Mouse (Mus musculus) midbrain, embryonic 16.5 days (tissue): ENCODE data around the gene Celsr3. TPM values are rescaled to one million over a fixed set of nuclear protein-coding genes. Genes with fewer than 3 reads are reported as not detected.

Experiments used
- ATAC-seq: fragments of 200-750 bp; cut with Nextera tagmentation; 2 replicates; pipeline ENCODE4 v1.8.0; 2017; ENCODE audit warnings: moderate TSS enrichment
- H3K27ac ChIP-seq: fragments of 300-500 bp; sonication (generic); 2 replicates; pipeline ENCODE4 v1.5.1; 2014; ENCODE audit warnings: mild to moderate bottlenecking, low read length, mixed read lengths
- H3K27me3 ChIP-seq: fragments of 300-500 bp; sonication (generic); 2 replicates; pipeline ENCODE4 v1.6.1; 2014; ENCODE audit warnings: low read depth, low read length, mixed read lengths; ENCODE audit not compliant: control insufficient read depth, insufficient read depth
- H3K36me3 ChIP-seq: fragments of 300-500 bp; sonication (generic); 2 replicates; pipeline ENCODE4 v1.6.1; 2014; ENCODE audit warnings: mild to moderate bottlenecking, low read length, moderate library complexity, mixed read lengths; ENCODE audit not compliant: control insufficient read depth, insufficient read depth
- H3K4me1 ChIP-seq: fragments of 300-500 bp; sonication (generic); 2 replicates; pipeline ENCODE4 v1.6.1; 2014; ENCODE audit warnings: mild to moderate bottlenecking, low read length, mixed read lengths; ENCODE audit not compliant: control insufficient read depth, insufficient read depth
- H3K4me2 ChIP-seq: fragments of 300-500 bp; sonication (generic); 2 replicates; pipeline ENCODE4 v1.6.1; 2014; ENCODE audit warnings: mild to moderate bottlenecking, low read length, mixed read lengths
- H3K4me3 ChIP-seq: fragments of 300-500 bp; sonication (generic); 2 replicates; pipeline ENCODE4 v1.5.1; 2014; ENCODE audit warnings: low read depth, mild to moderate bottlenecking, low read length, moderate library complexity, mixed read lengths
- H3K9ac ChIP-seq: fragments of 300-500 bp; sonication (generic); 2 replicates; pipeline ENCODE4 v1.6.1; 2014; ENCODE audit warnings: low read depth, low read length, mixed read lengths
- H3K9me3 ChIP-seq: fragments of 300-500 bp; sonication (generic); replicated peaks from 2 replicates; pipeline ENCODE4 v1.6.1; 2014; ENCODE audit warnings: mild to moderate bottlenecking, low read length, mixed read lengths; ENCODE audit not compliant: control insufficient read depth, poor library complexity, severe bottlenecking
- WGBS: fragments of 180-500 bp; shearing (Covaris S2); extraction: QIAGEN DNeasy Blood & Tissue Kit; methylation state at CpG from one replicate; pipeline ENCODE4 v1.1.7; 2014; 5-methylcytosine and 5-hydroxymethylcytosine counted together
- microRNA-seq: library from miRNA; unstranded; fragments of <30 nt; microRNA quantifications from one replicate; pipeline ENCODE4, GENCODE M21; 2017
- polyA plus RNA-seq: library from polyadenylated mRNA; unstranded; fragments of >200 nt; fragmentation: Nextera tagmentation; extraction: Ambion mirVana; gene quantifications from 2 replicates; pipeline ENCODE4 v1.2.1, GENCODE M21; 2015

The Celsr3 gene
- polyA plus RNA-seq, 1 experiment from 2014 or later: 12.7 TPM

- H3K4me2 ChIP-seq: peak overlapping the region; percentile 84; the same call in 1 of the 2 replicates
- H3K36me3 ChIP-seq: peaks cover 8% of the 10 kb centered on the region
- peaks cover 10% of the 10 kb centered on the region; the same call in 1 of the 2 replicates for H3K4me1 ChIP-seq
- H3K27ac ChIP-seq: no peak overlapping the region
- ATAC-seq: no peak
- H3K9ac ChIP-seq: peak overlapping the region; percentile 8; the same call in 1 of the 2 replicates
- H3K4me3 ChIP-seq: no peak overlapping the region
- no peaks in the 10 kb centered on the region for H3K9me3 ChIP-seq
- WGBS: 62% methylated on average over 5 of the region's 5 CpGs
- no peaks in the 10 kb centered on the region for H3K27me3 ChIP-seq
Observed at GRCm38 (mm10) chr9:108855335-108855734, 29.2 kb downstream of the Celsr3 start.

- no peak for ATAC-seq
- peaks cover 5% of the 10 kb centered on the region; the same call in 1 of the 2 replicates for H3K4me1 ChIP-seq
- 85% methylated on average over 8 of the region's 8 CpGs for WGBS
- no peaks in the 10 kb centered on the region for H3K27me3 ChIP-seq
- no peak overlapping the region for H3K9ac ChIP-seq
- no peak overlapping the region for H3K27ac ChIP-seq
- no peak overlapping the region for H3K4me2 ChIP-seq
- no peak overlapping the region for H3K4me3 ChIP-seq
- peaks cover 5% of the 10 kb centered on the region for H3K36me3 ChIP-seq
- no peaks in the 10 kb centered on the region for H3K9me3 ChIP-seq
Observed at GRCm38 (mm10) chr9:108858792-108859527, 32.8 kb downstream of the Celsr3 start.

Small RNAs within 50 kb of the gene (microRNA-seq; reads per million reads assigned to microRNA genes)
- gene Gm23156: not detected

Other genes with a start within 250 kb of the Celsr3 start
- gene Wdr6, start 247.6 kb upstream of the Celsr3 start, polyA plus RNA-seq: 420 and 427 TPM in 2 replicates
- 39.2 and 43.1 TPM in 2 replicates for gene P4htm, start 228.7 kb upstream of the Celsr3 start, polyA plus RNA-seq
- gene Arih2, start 176.9 kb upstream of the Celsr3 start, polyA plus RNA-seq: 48.8 and 50.4 TPM in 2 replicates
- gene Slc25a20, start 164.2 kb upstream of the Celsr3 start, polyA plus RNA-seq: 44.9 and 45.2 TPM in 2 replicates
- gene Prkar2a, start 137.0 kb upstream of the Celsr3 start, polyA plus RNA-seq: 57.3 and 69.1 TPM in 2 replicates
- gene Ip6k2, start 42.5 kb upstream of the Celsr3 start, polyA plus RNA-seq: 199 and 222 TPM in 2 replicates
- gene Nckipsd, start 18.0 kb upstream of the Celsr3 start, polyA plus RNA-seq: 33.2 and 51.7 TPM in 2 replicates
- gene Slc26a6, start 27.0 kb downstream of the Celsr3 start, polyA plus RNA-seq: 17.5 and 19.0 TPM in 2 replicates
- not detected in 2 replicates for gene Tmem89, start 88.3 kb downstream of the Celsr3 start, polyA plus RNA-seq
- 417 and 452 TPM in 2 replicates for gene Uqcrc1, start 110.3 kb downstream of the Celsr3 start, polyA plus RNA-seq
- gene Col7a1, start 127.3 kb downstream of the Celsr3 start, polyA plus RNA-seq: 1.1 and 1.6 TPM in 2 replicates
- not detected in 2 replicates for gene Ucn2, start 159.7 kb downstream of the Celsr3 start, polyA plus RNA-seq
- 31.5 and 31.9 TPM in 2 replicates for gene Pfkfb4, start 165.5 kb downstream of the Celsr3 start, polyA plus RNA-seq
- 60.1 and 68.9 TPM in 2 replicates for gene Shisa5, start 212.2 kb downstream of the Celsr3 start, polyA plus RNA-seq
- 12.1 and 13.7 TPM in 2 replicates for gene Trex1, start 233.4 kb downstream of the Celsr3 start, polyA plus RNA-seq
- 31.5 and 34.1 TPM in 2 replicates for gene Atrip, start 247.8 kb downstream of the Celsr3 start, polyA plus RNA-seq